Mouse (Mus musculus) cortical plate, adult 2 months (tissue): ENCODE measurements at regions not wholly inside any gene's neighbourhood (a gene's known extent, or its start where the extent isn't known, plus 50 kb on each side); places are given as distances from the start of the nearest gene placed in this dataset.

ENCODE experiments used
- H3K27ac ChIP-seq: fragments of 200-500 bp; 2 replicates; pipeline ENCODE4 v1.5.1; 2012; ENCODE audit warnings: low read length, control low read depth, inconsistent platforms; ENCODE audit not compliant: insufficient read depth
- H3K4me1 ChIP-seq: fragments of 200-500 bp; 2 replicates; pipeline ENCODE4 v1.6.1; 2011; ENCODE audit warnings: low read length; ENCODE audit not compliant: control insufficient read depth, insufficient read depth
- H3K4me3 ChIP-seq: fragments of 200-500 bp; 2 replicates; pipeline ENCODE4 v1.5.1; 2011; ENCODE audit warnings: mild to moderate bottlenecking, low read length, control low read depth; ENCODE audit not compliant: insufficient read depth
- CTCF ChIP-seq: fragments of 200-500 bp; IDR thresholded peaks from 2 replicates; pipeline ENCODE4 v1.5.1; 2011; ENCODE audit warnings: mild to moderate bottlenecking, control low read depth, low read length; ENCODE audit not compliant: insufficient read depth; ENCODE audit errors: extremely low read depth
- POLR2A ChIP-seq: fragments of 200-500 bp; IDR thresholded peaks from 2 replicates; pipeline ENCODE4 v1.6.1; 2011; ENCODE audit warnings: mild to moderate bottlenecking, low read length, control low read depth; ENCODE audit not compliant: insufficient read depth; ENCODE audit errors: extremely low read depth

GRCm38 (mm10) chr13:52017598-52018190 is 171.2 kb downstream of the Gadd45g start:
- TF ChIP-seq POLR2A (no peak), CTCF (no peak)
- peaks cover 4% of the 10 kb centered on the region for H3K4me1 ChIP-seq
- H3K4me3 ChIP-seq = no peak overlapping the region

DNA sequence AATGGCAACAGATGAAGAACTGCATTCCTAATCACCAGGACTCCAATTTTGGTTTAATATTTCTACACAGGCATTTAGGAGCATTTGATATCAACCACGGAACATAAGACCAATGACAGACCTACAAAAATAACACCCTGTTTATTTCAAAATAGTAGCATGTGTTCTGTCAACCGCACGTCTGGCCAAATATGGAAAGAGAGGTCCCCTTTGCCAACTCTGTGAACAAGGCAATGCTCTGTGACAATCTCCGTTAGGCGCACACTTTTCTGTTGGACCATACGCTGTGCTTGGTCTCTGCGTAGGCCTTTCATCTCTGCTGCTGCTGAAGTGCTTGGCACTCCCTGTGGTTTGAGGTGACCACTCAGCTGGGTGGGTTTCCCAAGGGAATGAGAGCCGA is 173.2 kb downstream of the Gadd45g start:
- Histone ChIP-seq H3K4me1 (peaks cover 2% of the 10 kb centered on the region; the same call in 1 of the 2 replicates), H3K4me3 (no peak overlapping the region), H3K27ac (no peak overlapping the region)
- TF ChIP-seq POLR2A (no peak), CTCF (no peak)

More at GRCm38 (mm10) chr13:52017598-52018190, 171.2 kb downstream of the Gadd45g start:
- H3K27ac ChIP-seq = no peak overlapping the region

DNA sequence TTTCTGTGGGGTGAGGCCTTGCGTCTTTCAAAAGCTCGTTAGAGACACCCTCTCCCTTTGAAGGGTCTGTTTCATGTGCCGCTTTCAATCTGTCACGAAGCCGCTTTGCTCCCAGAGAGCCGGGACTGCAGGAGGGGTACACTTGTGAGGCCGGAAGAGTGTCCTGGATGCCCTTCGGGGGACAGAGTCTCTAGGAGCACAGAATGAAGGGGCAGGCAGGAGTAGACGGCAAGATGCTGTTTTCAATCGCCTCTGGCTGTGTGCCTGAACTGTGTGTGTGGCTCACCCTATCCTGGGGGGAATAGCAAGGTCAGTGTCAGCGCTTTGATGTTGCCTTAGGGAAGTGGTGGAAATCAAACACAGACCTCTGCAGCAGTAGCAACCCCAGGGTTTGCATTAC is 174.7 kb downstream of the Gadd45g start:
- no peak overlapping the region for H3K4me3 ChIP-seq
- H3K27ac ChIP-seq = no peak overlapping the region
- peaks cover 2% of the 10 kb centered on the region; the same call in 1 of the 2 replicates for H3K4me1 ChIP-seq

DNA sequence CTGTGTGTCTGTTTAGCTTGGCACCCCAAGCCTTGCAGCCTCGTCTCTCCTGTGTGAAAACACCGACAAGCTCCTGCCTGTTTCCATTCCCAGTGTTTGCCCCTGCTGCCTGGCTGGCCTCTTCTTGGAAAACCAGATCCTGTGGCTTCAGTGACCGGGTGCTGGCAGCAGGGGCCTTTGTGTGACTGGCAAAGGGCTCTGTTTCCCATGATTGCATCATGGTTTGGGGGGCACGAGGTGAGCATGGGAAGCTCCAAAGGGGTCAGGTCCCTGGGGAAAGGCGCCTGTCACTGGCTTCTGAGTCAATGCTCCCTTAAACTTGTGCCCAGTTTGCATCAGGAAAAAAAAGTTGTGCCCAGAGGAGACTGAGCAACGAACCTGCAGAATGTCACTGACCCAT is 175.3 kb downstream of the Gadd45g start:
- no peak for TF ChIP-seq POLR2A
- no peak for TF ChIP-seq CTCF
- peaks cover 2% of the 10 kb centered on the region; the same call in 1 of the 2 replicates for H3K4me1 ChIP-seq

More for the DNA sequence above, 174.7 kb downstream of the Gadd45g start:
- no peak for TF ChIP-seq CTCF
- TF ChIP-seq POLR2A = no peak

GRCm38 (mm10) chr13:52022529-52022928 is 176.1 kb downstream of the Gadd45g start:
- Histone ChIP-seq H3K4me3 (no peak overlapping the region), H3K27ac (no peak overlapping the region), H3K4me1 (peaks cover 2% of the 10 kb centered on the region; the same call in 1 of the 2 replicates)
- TF ChIP-seq CTCF = no peak
- TF ChIP-seq POLR2A = no peak

More for the DNA sequence above, 175.3 kb downstream of the Gadd45g start:
- no peak overlapping the region for H3K27ac ChIP-seq
- H3K4me3 ChIP-seq = no peak overlapping the region

GRCm38 (mm10) chr13:52024349-52024748 is 177.9 kb downstream of the Gadd45g start:
- H3K4me1 ChIP-seq = no peaks in the 10 kb centered on the region
- no peak overlapping the region for H3K27ac ChIP-seq
- H3K4me3 ChIP-seq = no peak overlapping the region
- TF ChIP-seq CTCF = no peak
- TF ChIP-seq POLR2A = no peak

GRCm38 (mm10) chr13:52024832-52025481 is 178.5 kb downstream of the Gadd45g start:
- no peak for TF ChIP-seq POLR2A
- TF ChIP-seq CTCF = no peak
- Histone ChIP-seq H3K27ac (no peak overlapping the region), H3K4me3 (no peak overlapping the region), H3K4me1 (no peaks in the 10 kb centered on the region)

GRCm38 (mm10) chr13:52025482-52025848 is 179.0 kb downstream of the Gadd45g start:
- TF ChIP-seq CTCF = no peak
- TF ChIP-seq POLR2A = no peak
- Histone ChIP-seq H3K4me1 (no peaks in the 10 kb centered on the region), H3K27ac (no peak overlapping the region), H3K4me3 (no peak overlapping the region)

DNA sequence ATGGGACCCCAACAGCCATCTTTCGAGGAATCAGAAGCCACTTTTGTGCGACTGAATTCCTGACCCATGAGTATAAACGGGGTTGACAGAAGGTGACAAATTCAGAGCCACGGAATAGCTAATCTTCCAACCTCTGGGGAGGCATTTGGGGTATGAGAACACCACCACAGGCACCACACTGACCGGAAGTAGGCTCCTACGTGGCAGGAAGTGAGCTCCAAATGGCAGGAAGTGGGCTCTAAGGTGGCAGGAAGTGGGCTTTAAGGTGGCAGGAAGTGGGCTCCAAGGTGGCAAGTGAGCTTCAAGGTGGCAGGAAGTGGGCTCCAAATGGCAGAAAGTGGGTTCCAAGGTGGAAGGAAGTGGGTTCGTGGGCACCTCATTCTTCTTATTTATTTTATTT is 179.8 kb downstream of the Gadd45g start:
- Histone ChIP-seq H3K4me3 (no peak overlapping the region), H3K4me1 (no peaks in the 10 kb centered on the region), H3K27ac (no peak overlapping the region)
- no peak for TF ChIP-seq CTCF
- no peak for TF ChIP-seq POLR2A

DNA sequence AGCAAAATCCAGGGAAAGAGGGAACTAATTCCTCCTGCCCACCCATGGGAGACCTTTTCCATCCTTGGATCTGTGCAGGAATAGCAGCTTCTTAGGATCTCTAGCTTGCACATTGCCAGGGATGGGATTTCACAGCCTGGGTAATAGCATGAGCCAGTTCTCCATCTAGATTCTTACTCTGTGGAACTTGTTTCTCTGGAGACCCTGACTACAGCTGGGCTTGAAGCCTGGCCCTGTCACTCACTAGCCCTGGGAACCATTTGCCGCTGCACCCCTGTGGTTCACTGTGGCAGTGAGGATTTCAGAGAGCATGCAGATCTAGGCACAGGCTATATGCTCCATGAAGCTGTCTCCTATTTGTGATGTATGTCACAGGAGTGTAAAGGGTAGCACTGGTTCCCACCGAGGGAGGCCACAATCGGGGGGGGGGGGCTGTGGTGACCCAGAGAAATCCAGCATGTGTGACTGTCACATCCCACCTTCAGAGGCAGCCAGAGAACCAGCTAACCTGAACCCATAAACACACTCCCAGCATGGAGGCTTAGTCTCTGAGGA is 183.5 kb downstream of the Gadd45g start:
- no peak for TF ChIP-seq CTCF

More for the DNA sequence above, 183.5 kb downstream of the Gadd45g start:
- H3K4me1 ChIP-seq = no peaks in the 10 kb centered on the region
- H3K4me3 ChIP-seq = no peak overlapping the region
- no peak overlapping the region for H3K27ac ChIP-seq
